Mouse (Mus musculus) heart, embryonic 10.5 days (tissue): ENCODE measurements at regions not wholly inside any gene's neighbourhood (a gene's known extent, or its start where the extent isn't known, plus 50 kb on each side); places are given as distances from the start of the nearest gene placed in this dataset.

Experiments
- DNase-seq: peaks from one replicate; pipeline ENCODE4 v3.0.0-alpha.2; 2017; ENCODE audit warnings: low spot score
- H3K27ac ChIP-seq: fragments of 300-500 bp; sonication (generic); 2 replicates; pipeline ENCODE4 v1.5.1; 2016; ENCODE audit warnings: mild to moderate bottlenecking
- H3K27me3 ChIP-seq: fragments of 300-500 bp; sonication (generic); 2 replicates; pipeline ENCODE4 v1.6.1; 2016; ENCODE audit warnings: mild to moderate bottlenecking; ENCODE audit not compliant: poor library complexity, insufficient read depth, severe bottlenecking
- H3K36me3 ChIP-seq: fragments of 300-500 bp; sonication (generic); 2 replicates; pipeline ENCODE4 v1.6.1; 2016; ENCODE audit warnings: mild to moderate bottlenecking, moderate library complexity
- H3K4me1 ChIP-seq: fragments of 300-500 bp; sonication (generic); 2 replicates; pipeline ENCODE4 v1.6.1; 2016; ENCODE audit warnings: mild to moderate bottlenecking
- H3K4me3 ChIP-seq: fragments of 300-500 bp; sonication (generic); 2 replicates; pipeline ENCODE4 v1.5.1; 2016; ENCODE audit warnings: mild to moderate bottlenecking, moderate library complexity
- H3K9me3 ChIP-seq: fragments of 300-500 bp; sonication (generic); 2 replicates; pipeline ENCODE4 v1.6.1; 2016; ENCODE audit warnings: mild to moderate bottlenecking, moderate library complexity
- WGBS: fragments of 180-500 bp; shearing (Covaris S2); methylation state at CpG from one replicate; pipeline ENCODE4 v1.1.7; 2016; 5-methylcytosine and 5-hydroxymethylcytosine counted together

DNA sequence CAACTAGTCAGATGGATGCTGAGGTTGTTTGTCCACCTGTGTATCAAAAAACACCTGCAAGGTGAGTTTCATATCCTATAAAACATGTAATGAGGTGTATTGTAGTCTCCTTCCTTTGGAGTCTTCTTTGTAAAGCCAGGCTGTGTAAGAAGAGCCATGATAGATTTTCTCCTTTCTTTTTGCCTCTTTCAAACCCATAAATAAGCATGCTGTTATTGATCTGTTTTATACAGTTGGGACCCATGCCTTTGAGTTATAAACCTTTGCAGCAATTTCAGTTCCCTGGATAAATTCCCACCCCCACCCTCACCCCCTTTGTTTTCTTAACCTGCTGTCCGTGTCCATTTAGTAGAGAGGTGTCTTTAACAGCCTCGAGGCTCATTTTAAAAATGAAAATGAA lies 131.0 kb upstream of the Rgs17 start:
- H3K4me1 ChIP-seq, result no peaks in the 10 kb centered on the region
- no peaks in the 10 kb centered on the region for H3K36me3 ChIP-seq
- no peak overlapping the region for H3K4me3 ChIP-seq
- 69% methylated on average over 2 of the region's 2 CpGs for WGBS
- no peaks in the 10 kb centered on the region for H3K9me3 ChIP-seq
- H3K27me3 ChIP-seq, result no peaks in the 10 kb centered on the region
- no peak overlapping the region for H3K27ac ChIP-seq
- no peak for DNase-seq

DNA sequence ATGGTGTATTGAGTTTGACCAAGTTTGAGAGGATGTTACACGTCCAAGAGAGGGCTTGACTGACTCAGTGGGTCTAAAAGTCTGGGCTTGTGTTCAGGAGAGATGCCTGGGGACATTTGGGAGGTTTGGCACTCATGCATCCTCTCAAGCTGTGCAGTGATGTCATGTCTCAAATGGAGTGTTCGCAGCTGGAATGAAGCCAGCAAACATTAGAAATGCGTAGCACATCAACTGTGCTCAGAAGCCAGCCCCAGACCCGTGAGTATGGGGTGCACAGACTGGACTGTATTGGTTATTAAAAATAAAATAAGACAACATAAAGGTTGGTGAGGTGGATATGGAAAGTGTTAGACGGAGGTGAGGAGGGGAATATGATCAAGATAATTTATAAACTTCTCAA lies 121.2 kb upstream of the Rgs17 start:
- H3K27ac ChIP-seq, result no peak overlapping the region
- WGBS, result 71% methylated on average over 5 of the region's 5 CpGs
- H3K27me3 ChIP-seq, result no peaks in the 10 kb centered on the region
- no peak overlapping the region for H3K4me3 ChIP-seq
- no peaks in the 10 kb centered on the region for H3K9me3 ChIP-seq
- no peaks in the 10 kb centered on the region for H3K36me3 ChIP-seq
- H3K4me1 ChIP-seq, result no peaks in the 10 kb centered on the region
- no peak for DNase-seq

DNA sequence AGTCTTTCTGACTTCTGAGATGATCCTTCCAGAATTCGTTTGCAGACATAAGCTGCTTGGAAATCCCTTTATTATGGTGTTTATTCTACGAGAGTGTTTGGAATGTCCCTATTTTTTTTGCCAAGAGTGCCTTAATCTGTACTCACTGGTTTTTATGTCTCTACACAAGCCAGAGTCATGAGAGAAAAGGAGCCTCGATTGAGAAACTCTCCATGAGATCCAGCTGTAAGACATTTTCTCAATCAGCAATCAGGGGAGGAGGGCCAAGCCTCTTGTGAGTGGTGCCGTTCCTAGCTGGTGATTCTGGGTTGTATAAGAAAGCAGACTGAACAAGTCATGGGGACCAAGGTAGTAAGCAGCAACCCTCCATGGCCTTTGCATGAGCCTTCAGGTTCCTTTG lies 117.6 kb upstream of the Rgs17 start:
- no peaks in the 10 kb centered on the region for H3K4me1 ChIP-seq
- WGBS, result 71% methylated on average over 4 of the region's 4 CpGs

DNA sequence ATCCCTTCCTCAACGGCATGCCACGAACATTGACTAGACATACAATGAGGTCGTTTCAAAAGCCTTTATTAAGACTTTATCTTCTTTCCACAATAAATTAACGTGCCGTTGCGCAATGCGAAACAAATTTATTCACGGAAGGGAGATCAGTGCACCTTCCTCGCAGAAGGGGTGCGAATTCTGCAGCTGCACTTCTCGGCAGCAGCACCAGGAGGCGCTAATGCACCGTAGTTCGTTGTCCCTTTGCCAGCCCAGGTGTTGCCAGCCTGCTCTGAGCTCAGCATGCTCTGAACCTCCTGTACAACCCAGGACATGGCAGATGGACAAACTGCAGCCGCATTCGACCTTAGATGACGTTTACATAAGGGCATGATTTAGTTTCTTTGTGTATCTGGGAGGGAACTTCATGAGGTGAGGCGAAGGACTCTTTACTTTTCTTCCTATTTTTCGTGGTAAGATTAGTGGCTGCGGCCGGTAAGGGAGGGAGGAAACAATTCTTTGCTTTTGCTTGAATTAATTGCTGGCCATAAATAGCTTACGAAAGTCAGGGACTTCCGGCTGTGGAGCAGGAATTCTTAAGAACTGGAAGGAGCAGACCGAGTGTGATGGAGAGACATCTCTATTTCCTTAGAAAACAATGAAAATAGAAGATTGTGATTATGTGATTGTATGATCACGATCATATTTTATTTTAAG lies 113.7 kb upstream of the Rgs17 start:
- 28% methylated on average over 25 of the region's 25 CpGs for WGBS
- Histone ChIP-seq H3K4me1 (no peaks in the 10 kb centered on the region), H3K36me3 (no peaks in the 10 kb centered on the region), H3K4me3 (0 out of 2 replicates have a peak overlapping the region, but pooled peaks have one; percentile 15), H3K27me3 (no peaks in the 10 kb centered on the region), H3K27ac (no peak overlapping the region), H3K9me3 (no peaks in the 10 kb centered on the region)
- peak; percentile 77 for DNase-seq

More for the DNA sequence above, 117.6 kb upstream of the Rgs17 start:
- no peaks in the 10 kb centered on the region for H3K27me3 ChIP-seq
- no peaks in the 10 kb centered on the region for H3K36me3 ChIP-seq
- DNase-seq, result no peak
- no peak overlapping the region for H3K4me3 ChIP-seq
- no peaks in the 10 kb centered on the region for H3K9me3 ChIP-seq
- H3K27ac ChIP-seq, result no peak overlapping the region

DNA sequence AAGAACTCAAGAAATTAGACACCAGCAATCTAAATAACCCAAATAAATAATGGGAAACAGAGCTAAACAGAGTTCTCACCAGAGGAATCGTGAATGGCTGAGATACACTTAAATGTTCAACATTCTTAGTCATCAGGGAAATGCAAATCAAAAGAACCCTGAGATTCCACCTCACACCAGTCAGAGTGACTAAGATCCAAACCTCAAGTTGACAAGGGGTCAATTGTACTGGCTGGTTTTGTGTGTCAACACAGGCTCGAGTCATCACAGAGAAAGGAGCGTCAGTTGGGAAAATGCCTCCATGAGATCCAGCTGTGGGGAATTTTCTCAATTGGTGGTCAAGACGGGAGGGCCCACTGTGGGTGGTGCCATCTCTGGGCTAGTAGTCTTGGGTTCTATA lies 110.3 kb upstream of the Rgs17 start:
- WGBS, result 76% methylated on average over 4 of the region's 4 CpGs

DNA sequence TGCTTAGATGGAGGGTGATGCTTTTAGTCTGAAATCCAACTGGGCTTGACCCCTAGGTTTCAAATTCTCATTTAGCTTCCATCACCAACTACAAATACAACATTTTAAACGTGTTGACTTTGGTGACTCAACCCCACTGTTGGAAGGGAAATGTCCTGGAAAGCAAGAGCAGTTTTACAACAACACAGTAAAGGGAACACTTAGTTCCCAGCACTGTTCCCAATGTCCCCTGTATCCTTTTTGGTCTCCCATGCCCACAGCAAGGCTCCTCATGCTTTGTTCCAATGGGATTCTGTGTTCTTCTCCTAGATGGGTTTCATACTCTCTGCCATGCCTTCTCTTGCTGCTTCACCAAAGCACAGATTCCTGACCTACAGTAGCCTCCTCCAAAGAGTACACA lies 105.4 kb upstream of the Rgs17 start:
- WGBS, result 51% methylated on average over 1 of the region's 1 CpGs
- no peak for DNase-seq

More for the DNA sequence above, 110.3 kb upstream of the Rgs17 start:
- H3K9me3 ChIP-seq, result no peaks in the 10 kb centered on the region
- no peak overlapping the region for H3K27ac ChIP-seq
- no peak for DNase-seq
- no peaks in the 10 kb centered on the region for H3K36me3 ChIP-seq
- H3K27me3 ChIP-seq, result no peaks in the 10 kb centered on the region
- H3K4me1 ChIP-seq, result no peaks in the 10 kb centered on the region
- no peak overlapping the region for H3K4me3 ChIP-seq

DNA sequence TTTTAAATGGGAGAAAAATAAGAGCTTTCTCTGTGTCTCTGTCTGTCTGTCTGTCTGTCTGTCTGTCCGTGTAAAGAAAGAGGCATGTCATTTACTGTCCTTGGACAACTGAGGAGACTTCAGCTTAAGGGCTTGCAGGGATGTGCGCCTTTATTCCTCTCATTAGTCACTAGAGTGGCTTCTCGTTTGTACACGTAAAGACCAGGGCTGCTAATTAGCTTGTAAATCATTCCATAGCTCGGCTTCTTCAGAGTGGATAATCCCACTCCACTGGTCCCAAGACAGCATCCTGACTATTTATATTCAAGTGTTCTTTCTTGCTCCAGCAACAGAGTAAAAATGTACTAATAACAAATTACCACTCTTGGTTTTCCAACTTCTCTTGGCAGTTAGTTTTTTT lies 104.1 kb upstream of the Rgs17 start:
- no peak overlapping the region for H3K27ac ChIP-seq
- H3K9me3 ChIP-seq, result no peaks in the 10 kb centered on the region
- no peaks in the 10 kb centered on the region for H3K27me3 ChIP-seq
- H3K36me3 ChIP-seq, result no peaks in the 10 kb centered on the region
- no peak overlapping the region for H3K4me3 ChIP-seq
- H3K4me1 ChIP-seq, result peaks cover under 1% of the 10 kb centered on the region; the same call in 1 of the 2 replicates
- no peak for DNase-seq
- 79% methylated on average over 5 of the region's 5 CpGs for WGBS

More for the DNA sequence above, 105.4 kb upstream of the Rgs17 start:
- Histone ChIP-seq H3K27ac (no peak overlapping the region), H3K27me3 (no peaks in the 10 kb centered on the region), H3K9me3 (no peaks in the 10 kb centered on the region), H3K4me3 (no peak overlapping the region), H3K36me3 (no peaks in the 10 kb centered on the region), H3K4me1 (no peaks in the 10 kb centered on the region)

DNA sequence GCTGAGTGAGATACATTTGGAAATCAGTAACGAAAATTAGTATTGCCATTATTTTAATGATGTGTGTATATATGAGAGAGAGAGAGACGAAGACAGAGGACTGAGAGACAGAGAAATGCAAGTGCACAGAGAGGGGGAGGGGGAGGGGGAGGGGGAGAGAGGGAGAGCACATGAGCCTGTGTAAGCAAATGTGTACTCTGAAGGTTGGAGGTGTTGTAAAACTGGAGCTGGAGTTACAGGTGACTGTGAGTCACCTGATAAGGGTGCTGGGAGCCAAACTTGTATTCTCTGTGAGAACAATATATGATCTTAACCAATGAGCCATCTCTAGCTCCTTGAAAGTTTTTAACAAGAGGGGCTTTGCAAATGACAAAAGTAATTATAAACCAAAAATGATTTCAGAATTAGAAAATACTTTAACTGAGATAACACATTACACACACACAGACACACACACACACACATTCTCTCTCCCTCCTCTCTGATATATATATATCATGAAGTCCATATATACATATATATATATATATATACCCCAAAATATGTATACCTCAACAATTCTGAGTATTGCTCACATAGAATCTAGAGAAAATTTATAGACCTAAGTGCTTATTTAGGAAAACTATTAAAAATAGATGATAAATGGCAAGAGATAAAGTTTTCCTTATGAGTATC lies 100.5 kb upstream of the Rgs17 start:
- Histone ChIP-seq H3K36me3 (no peaks in the 10 kb centered on the region), H3K27ac (no peak overlapping the region), H3K27me3 (no peaks in the 10 kb centered on the region), H3K4me1 (peaks cover 8% of the 10 kb centered on the region), H3K9me3 (no peaks in the 10 kb centered on the region), H3K4me3 (no peak overlapping the region)
- WGBS, result 70% methylated on average over 2 of the region's 2 CpGs
- DNase-seq, result no peak

DNA sequence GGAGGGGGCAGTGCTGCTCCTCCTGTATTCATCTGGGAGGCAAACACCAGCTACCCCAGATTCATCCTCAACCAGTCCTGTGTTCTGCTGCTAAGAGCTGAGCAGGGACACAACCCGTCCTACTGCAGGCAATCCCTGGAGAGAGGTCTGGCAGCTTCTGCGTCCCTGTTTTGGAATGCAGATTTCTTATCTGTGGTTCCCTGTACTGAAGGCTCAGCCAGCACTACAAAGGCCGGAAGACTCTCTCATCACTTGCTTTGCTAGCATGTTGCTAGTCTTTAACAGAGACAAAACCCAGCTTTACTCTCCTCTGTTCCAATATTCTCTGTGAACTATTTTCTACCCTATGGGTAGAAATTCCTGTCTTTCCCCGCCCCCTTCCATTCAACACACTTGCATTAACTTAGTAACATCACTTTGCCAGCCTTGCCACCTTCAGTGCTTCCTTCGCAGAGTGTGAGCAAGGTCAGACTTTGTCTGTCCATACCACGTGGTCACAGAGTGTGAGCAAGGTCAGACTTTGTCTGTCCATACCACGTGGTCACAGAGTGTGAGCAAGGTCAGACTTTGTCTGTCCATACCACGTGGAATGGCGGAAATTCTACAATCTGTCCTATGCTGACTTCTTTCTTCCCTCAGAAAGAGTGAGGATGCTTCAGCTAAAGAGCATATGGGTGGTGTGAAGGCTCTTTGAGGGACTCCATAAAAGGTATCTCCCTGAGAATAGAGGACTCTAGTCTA lies 98.9 kb upstream of the Rgs17 start:
- WGBS, result 27% methylated on average over 9 of the region's 9 CpGs
- H3K9me3 ChIP-seq, result no peaks in the 10 kb centered on the region
- peaks cover 8% of the 10 kb centered on the region for H3K4me1 ChIP-seq
- no peak for DNase-seq
- no peak overlapping the region for H3K4me3 ChIP-seq
- no peak overlapping the region for H3K27ac ChIP-seq
- H3K36me3 ChIP-seq, result no peaks in the 10 kb centered on the region
- no peaks in the 10 kb centered on the region for H3K27me3 ChIP-seq

DNA sequence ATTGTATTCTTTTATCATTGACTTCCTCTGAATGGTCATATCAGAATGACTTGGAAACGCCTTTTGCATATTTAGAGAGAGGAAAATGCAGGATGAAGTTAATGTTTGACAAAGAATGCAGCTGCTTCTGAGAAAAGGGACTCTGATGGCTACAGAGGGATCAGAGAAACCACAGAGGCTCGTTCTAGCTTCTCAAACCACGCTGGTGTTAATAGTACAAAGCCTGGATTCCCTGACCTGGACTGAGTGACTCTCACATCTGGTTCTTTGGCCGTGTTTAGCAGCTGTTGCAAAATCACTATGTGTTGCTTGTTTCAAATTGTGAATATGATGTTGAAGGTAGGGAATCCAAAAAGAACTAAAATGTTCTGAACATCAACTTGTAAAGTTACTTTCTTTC lies 91.5 kb upstream of the Rgs17 start:
- Histone ChIP-seq H3K27ac (no peak overlapping the region), H3K9me3 (no peaks in the 10 kb centered on the region), H3K4me3 (no peak overlapping the region), H3K36me3 (no peaks in the 10 kb centered on the region), H3K4me1 (no peaks in the 10 kb centered on the region), H3K27me3 (no peaks in the 10 kb centered on the region)
- whole genome bisulfite sequencing, result 70% methylated on average over 4 of the region's 4 CpGs
- DNase-seq, result no peak

DNA sequence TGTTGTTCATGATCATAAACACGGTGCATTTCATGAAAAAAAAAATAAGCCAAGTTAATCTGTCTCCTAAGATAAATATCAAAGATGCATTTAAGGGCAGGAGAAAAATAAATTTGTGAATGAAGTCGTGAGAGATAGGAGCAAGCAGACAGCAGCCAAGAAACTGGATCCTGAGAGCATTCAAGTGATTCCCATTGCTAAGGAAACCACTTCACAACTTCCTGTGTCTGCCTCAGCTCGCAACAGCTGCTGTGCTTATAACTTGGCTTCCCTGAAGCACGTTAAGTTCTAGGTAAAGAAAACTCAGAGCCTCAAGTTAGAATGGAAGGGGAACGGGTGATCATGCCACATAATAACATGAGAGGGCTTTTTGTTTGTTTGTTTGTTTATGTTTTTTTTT lies 89.3 kb upstream of the Rgs17 start:
- H3K27ac ChIP-seq, result no peak overlapping the region
- no peaks in the 10 kb centered on the region for H3K9me3 ChIP-seq
- H3K4me1 ChIP-seq, result no peaks in the 10 kb centered on the region
- 57% methylated on average over 5 of the region's 5 CpGs for WGBS
- no peak for DNase-seq
- H3K36me3 ChIP-seq, result no peaks in the 10 kb centered on the region
- no peaks in the 10 kb centered on the region for H3K27me3 ChIP-seq
- H3K4me3 ChIP-seq, result no peak overlapping the region

DNA sequence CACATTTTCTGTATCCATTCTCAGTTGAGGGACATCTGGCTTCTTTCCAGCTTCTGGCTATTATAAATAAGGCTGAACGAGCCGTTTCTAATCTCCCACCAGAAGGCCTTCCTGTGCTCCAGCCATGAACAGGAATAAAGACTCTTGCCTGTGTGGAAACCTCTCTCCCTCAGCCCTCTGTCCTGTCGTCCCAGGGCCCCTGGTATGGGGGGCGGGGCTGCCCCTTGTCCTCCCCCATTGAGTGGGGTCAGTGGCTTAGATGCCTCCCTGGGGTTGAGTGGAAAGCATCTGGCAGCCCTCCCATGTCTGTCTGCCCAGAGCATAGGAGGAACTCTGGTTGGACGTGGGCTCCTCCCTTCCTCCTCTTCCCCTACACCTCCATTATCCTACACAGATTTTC lies 88.8 kb upstream of the Rgs17 start:
- 49% methylated on average over 5 of the region's 5 CpGs for WGBS
- no peak for DNase-seq
- no peaks in the 10 kb centered on the region for H3K4me1 ChIP-seq
- H3K9me3 ChIP-seq, result no peaks in the 10 kb centered on the region
- no peaks in the 10 kb centered on the region for H3K27me3 ChIP-seq
- no peak overlapping the region for H3K4me3 ChIP-seq
- no peak overlapping the region for H3K27ac ChIP-seq
- H3K36me3 ChIP-seq, result no peaks in the 10 kb centered on the region

DNA sequence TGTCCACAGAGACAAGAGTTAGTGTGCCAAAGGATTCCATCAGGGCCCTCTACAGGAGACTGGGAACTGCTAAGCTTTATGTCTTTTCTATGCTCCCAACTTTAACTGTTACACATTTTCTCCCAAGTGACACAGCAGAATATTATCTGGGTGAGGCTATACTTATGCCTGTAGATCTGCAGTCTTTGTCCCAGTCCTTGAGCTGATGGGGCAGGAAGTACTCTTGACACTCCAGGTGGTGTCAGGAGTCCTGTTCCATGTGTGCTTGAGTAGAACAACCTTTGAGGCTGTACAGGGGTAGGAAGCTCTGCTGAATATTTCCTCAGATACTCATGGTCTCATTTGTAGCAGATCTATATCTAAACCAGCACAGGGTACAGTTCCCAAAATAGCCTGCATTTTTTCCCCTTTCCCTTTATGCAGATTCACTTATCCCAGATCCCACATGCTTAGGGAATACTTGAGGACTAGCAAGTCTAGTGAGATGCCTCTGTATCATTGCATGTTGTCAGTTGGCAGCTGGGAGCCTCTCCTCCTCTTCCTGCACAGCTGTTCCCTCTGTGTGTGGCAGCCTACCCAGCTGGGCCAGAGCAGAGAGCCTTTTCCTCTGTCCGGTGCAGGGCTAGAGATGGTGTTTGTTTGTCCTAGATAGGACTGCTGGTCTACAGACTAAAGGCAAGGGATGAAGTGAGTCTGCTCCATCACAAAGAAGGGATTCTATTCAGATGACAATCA lies 85.2 kb upstream of the Rgs17 start:
- no peak overlapping the region for H3K4me3 ChIP-seq

More for the DNA sequence above, 85.2 kb upstream of the Rgs17 start:
- H3K27me3 ChIP-seq, result no peaks in the 10 kb centered on the region
- no peaks in the 10 kb centered on the region for H3K4me1 ChIP-seq
- H3K9me3 ChIP-seq, result no peaks in the 10 kb centered on the region
- no peak overlapping the region for H3K27ac ChIP-seq
- no peaks in the 10 kb centered on the region for H3K36me3 ChIP-seq
- 39% methylated on average over 1 of the region's 1 CpGs for WGBS
- DNase-seq, result no peak
